Mouse (Mus musculus) WW6 (cell line): ENCODE data around the gene Acp4.
A peak's percentile ranks its signal among the peaks of the same experiment; 100 is the strongest.
"Not testable (repeated sequence)": the region's sequence is repeated elsewhere in the genome, so short reads cannot be mapped to it uniquely, and the experiment has no call there.

Source experiments
- DNase-seq: peaks from one replicate; pipeline ENCODE4 v3.0.0-alpha.2; 2013; ENCODE audit warnings: low read depth, low spot score

Acp4 gene

GRCm38 (mm10) chr7:44262791-44263643, 5.8 kb upstream of the Acp4 start:
- peak; percentile 89 for DNase-seq

GRCm38 (mm10) chr7:44261147-44261546, 4.0 kb upstream of the Acp4 start, which contains the start of gene Gm15517:
TSS of gene Gm15517 (plus strand) at chr7:44261447.
- DNase-seq = no peak

- DNase-seq = no peak
These were observed 3.2 kb upstream of the Acp4 start for GRCm38 (mm10) chr7:44260410-44260809.

GRCm38 (mm10) chr7:44254930-44255329, 2.2 kb downstream of the Acp4 start:
- no peak for DNase-seq

- no peak for DNase-seq
These were observed 4.1 kb downstream of the Acp4 start for GRCm38 (mm10) chr7:44253023-44253616.

- not testable (repeated sequence) for DNase-seq
These were observed 6.4 kb downstream of the Acp4 start for GRCm38 (mm10) chr7:44250732-44251275.

DNA sequence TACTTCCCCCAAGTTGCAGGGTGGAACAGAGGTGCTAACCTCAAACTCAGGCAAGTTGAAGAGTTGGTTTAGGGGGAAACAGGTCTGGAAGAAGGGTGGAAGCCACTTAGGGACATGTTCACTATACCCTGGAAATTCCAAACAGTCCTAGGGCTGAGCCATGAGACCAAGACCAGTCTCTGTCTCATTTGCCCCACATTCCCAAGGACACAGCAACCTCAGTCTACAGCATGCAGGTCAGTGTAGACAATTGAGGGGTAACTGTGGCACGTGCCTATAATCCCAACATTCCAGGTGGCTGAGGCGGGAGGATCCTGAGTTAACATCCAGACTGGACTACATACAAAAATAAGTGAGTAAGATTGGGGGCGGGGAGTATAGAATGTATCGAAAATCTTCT, 7.9 kb downstream of the Acp4 start:
- no peak for DNase-seq

DNA sequence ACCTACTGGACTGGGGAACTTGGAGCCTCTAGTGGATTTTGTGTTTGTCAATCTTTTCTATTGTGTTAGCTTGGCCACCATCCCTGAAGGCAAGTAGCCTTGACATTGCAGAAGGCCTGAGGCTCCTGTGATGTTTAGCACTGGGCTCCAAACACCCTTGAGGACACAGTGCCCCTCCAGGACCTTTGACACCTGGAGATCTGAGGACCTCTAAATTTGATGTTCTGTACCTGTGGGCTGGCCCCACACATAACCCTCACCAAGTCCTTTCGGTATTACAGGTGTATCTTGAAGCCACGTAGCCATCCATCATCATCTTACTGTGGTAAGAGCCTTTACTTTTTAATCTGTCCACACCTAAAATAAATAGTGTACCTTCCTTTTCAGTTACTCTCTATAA, 9.2 kb downstream of the Acp4 start:
- DNase-seq = no peak

DNA sequence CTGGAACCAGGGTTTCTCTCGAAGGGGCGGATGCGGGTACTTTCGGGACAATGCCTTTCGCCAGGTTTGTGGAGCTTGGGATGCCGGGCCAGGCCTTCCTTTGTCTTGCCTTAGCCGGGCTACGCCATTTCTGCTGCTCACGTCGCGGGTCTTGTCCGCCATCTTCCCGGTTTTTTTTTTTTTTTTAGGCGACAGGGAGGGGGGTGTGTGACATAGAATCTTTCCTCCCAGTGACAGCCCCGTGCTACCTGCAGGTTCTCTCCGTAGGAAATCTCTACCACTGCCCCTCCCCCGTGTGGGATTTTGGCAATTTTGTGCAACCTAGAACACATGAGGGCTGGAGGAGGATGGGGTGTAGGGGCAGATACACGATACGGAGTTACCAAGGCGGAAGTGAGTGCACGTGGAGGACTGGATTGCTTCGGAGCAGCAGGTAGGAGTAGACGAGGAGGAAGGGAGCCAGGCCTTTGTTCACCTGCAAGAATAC, 10.2 kb downstream of the Acp4 start:
- no peak for DNase-seq

GRCm38 (mm10) chr7:44246055-44246983, 10.9 kb downstream of the Acp4 start, which contains the start of the genes 1700028J19Rik and 2410002F23Rik:
TSS of gene 1700028J19Rik (minus strand) at chr7:44246695.
TSS of gene 2410002F23Rik (plus strand) at chr7:44246722.
- DNase-seq = peak; percentile 74

- no peak for DNase-seq
These were observed 13.1 kb downstream of the Acp4 start for GRCm38 (mm10) chr7:44244080-44244479.

DNA sequence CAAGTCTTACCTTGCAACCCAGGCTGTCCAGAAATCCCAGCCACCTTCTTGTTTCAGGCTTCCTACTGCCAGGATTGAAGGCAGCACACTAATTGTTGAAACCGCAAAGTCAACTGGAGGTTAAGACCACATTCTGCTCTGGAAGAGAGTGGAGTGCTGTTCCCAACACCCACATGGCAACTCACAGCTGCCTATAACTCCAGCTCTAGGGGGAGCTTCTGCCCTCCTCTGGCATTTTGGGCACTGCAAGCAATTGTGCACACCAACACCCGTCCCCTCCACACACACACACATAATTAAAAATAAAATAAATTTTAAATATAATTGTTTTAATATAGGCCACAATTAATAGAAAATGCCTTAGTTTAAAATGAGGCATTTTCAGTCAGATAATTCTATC, 16.0 kb downstream of the Acp4 start:
- DNase-seq = no peak

GRCm38 (mm10) chr7:44240712-44241111, 16.5 kb downstream of the Acp4 start:
- no peak for DNase-seq

DNA sequence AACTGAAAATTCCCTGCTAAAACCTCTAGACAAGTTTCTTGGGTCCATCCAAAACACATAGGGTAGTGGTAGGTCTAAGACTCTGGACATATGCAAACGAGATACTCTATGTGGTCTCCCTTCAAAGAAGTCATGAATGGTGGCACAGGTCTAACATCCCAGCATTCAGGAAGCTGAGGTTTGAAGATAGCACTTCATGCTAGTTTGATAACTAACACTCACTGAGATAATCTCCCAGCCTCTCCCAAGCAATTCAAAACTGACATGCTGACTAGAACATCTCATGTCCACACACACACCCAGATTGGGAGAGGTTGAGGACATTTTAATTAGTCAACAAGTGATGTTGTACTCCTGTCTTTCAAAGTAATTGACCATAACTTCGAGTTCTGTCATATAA, 17.3 kb downstream of the Acp4 start:
- DNase-seq = no peak

DNA sequence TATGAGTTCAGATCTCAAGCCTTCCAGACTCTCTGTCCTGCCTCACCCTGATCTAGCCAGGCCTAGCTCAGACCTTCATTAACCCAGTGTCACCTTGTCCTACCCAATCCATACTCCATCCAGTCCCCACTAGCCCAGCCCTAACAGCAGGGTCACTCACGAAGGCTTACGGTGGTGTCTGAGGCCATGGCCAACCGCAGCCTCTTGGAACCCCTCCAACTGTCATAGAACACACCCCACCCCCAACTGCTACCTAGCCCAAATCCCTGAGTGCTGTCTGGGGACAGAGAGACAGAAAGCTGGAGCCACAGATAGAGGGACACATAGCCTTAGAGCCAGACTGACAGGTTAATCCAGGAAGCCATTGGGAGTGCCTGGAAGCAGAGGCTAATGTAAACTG, 21.3 kb downstream of the Acp4 start, which contains the start of gene Gm36864:
TSS of gene Gm36864 (plus strand) at position 269 of the 400 bp plus-strand sequence.
- no peak for DNase-seq

DNA sequence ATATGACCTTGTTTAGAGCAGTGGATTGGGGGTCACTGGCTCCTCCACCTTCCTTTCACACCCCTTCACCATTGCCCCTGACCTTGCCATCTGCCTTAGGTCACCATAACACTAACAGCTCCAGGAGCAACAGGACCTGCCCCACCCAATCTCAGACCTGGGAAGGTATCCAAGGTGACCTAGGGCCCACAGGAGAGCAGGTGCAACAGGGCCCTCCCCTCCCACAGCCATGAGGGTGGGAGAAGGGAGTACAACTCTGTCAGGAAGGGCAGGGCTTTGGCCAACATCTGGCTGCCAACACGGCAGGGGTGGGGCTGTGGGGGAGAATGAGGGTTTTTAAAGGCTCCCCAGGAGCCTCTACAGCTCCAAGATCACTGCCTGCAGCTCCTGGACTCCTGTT, 32.1 kb downstream of the Acp4 start, which contains the start of gene Klk1:
TSS of gene Klk1 (plus strand) at position 285 of the 400 bp plus-strand sequence.
- DNase-seq = no peak

DNA sequence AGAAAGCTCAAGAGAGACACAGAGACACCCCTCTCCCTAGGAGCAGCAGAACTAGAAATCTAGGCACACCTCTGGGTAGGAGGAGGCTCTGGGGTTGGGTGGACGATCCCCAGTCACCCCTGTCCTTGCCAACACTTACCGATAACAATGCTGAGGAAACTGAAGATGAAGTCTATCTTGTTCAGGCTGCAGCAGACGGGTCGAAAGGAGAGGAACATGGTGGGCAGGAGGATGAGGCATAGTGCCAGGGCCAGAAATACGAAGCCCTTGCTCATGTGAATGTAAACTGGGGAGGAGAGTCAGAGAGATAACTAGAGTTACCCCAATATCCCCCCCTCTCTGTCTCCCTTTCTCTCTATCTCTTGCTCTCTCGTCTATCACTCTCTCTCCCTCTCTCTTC, 34.8 kb downstream of the Acp4 start:
- DNase-seq = not testable (repeated sequence)

- DNase-seq = not testable (repeated sequence)
These were observed 35.6 kb downstream of the Acp4 start for GRCm38 (mm10) chr7:44221601-44222000.

GRCm38 (mm10) chr7:44215645-44216044, 41.5 kb downstream of the Acp4 start, which contains the start of gene Klk1b5:
TSS of gene Klk1b5 (plus strand) at chr7:44215945.
- DNase-seq = no peak

GRCm38 (mm10) chr7:44208307-44208706, 48.9 kb downstream of the Acp4 start:
- DNase-seq = no peak

DNA sequence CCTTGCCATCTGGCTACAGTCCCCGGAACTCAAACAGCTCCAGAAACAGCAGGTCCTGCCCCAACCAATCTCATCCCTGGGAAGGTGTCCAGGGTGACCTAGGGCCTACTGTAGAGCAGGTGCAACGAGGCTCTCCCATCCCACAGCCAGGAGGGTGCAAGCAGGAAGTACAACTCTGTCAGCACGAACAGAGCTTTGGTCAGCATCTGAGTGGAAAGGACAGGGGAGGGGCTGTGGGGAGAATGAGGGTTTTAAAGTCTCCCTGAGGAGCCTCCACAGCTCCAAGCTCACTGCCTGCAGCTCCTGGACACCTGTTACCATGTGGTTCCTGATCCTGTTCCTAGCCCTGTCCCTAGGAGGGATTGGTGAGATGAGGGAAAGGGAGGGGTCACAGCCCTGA, 50.0 kb downstream of the Acp4 start, which contains the start of gene Klk1b4:
TSS of gene Klk1b4 (plus strand) at position 301 of the 400 bp plus-strand sequence.
- not testable (repeated sequence) for DNase-seq
